Mouse (Mus musculus) heart, embryonic 11.5 days (tissue): ENCODE measurements around the gene Tcte2. TPM values are rescaled to one million over a fixed set of nuclear protein-coding genes. Genes with fewer than 3 reads are reported as not detected.

Experiments used
- ATAC-seq: fragments of 200-750 bp; cut with Nextera tagmentation; replicated peaks from 2 replicates; pipeline ENCODE4 v1.8.0; 2017; ENCODE audit warnings: moderate library complexity; ENCODE audit not compliant: insufficient number of reproducible peaks, low FRiP score, low TSS enrichment
- H3K27ac ChIP-seq: fragments of 300-500 bp; sonication (generic); 2 replicates; pipeline ENCODE4 v1.5.1; 2014; ENCODE audit warnings: mild to moderate bottlenecking, low read depth, low read length
- H3K27me3 ChIP-seq: fragments of 300-500 bp; sonication (generic); 2 replicates; pipeline ENCODE4 v1.6.1; 2014; ENCODE audit warnings: mild to moderate bottlenecking, low read length, mixed read lengths; ENCODE audit not compliant: control insufficient read depth, insufficient read depth
- H3K36me3 ChIP-seq: fragments of 300-500 bp; sonication (generic); 2 replicates; pipeline ENCODE4 v1.6.1; 2014; ENCODE audit warnings: mild to moderate bottlenecking, low read length, moderate library complexity, mixed read lengths; ENCODE audit not compliant: control insufficient read depth, insufficient read depth
- H3K4me1 ChIP-seq: fragments of 300-500 bp; sonication (generic); 2 replicates; pipeline ENCODE4 v1.6.1; 2014; ENCODE audit warnings: low read length; ENCODE audit not compliant: control insufficient read depth, insufficient read depth
- H3K4me2 ChIP-seq: fragments of 300-500 bp; sonication (generic); 2 replicates; pipeline ENCODE4 v1.6.1; 2014; ENCODE audit warnings: mild to moderate bottlenecking, moderate library complexity
- H3K4me3 ChIP-seq: fragments of 300-500 bp; sonication (generic); 2 replicates; pipeline ENCODE4 v1.5.1; 2014; ENCODE audit warnings: low read depth, low read length
- H3K9ac ChIP-seq: fragments of 300-500 bp; sonication (generic); 2 replicates; pipeline ENCODE4 v1.6.1; 2014; ENCODE audit warnings: mild to moderate bottlenecking, low read depth, low read length, moderate library complexity
- H3K9me3 ChIP-seq: fragments of 300-500 bp; sonication (generic); replicated peaks from 2 replicates; pipeline ENCODE4 v1.6.1; 2016; ENCODE audit warnings: low read length; ENCODE audit not compliant: control insufficient read depth
- WGBS: fragments of 180-500 bp; shearing (Covaris S2); extraction: QIAGEN DNeasy Blood & Tissue Kit; methylation state at CpG from one replicate; pipeline ENCODE4 v1.1.7; 2014; ENCODE audit not compliant: insufficient replicate concordance; 5-methylcytosine and 5-hydroxymethylcytosine counted together
- polyA plus RNA-seq: library from polyadenylated mRNA; unstranded; fragments of >200 nt; fragmentation: Nextera tagmentation; extraction: Ambion mirVana; gene quantifications from 2 replicates; pipeline ENCODE4 v1.2.1, GENCODE M21; 2014

The Tcte2 gene
- polyA plus RNA-seq, 1 experiment from 2014 or later, result 5.5 TPM

DNA sequence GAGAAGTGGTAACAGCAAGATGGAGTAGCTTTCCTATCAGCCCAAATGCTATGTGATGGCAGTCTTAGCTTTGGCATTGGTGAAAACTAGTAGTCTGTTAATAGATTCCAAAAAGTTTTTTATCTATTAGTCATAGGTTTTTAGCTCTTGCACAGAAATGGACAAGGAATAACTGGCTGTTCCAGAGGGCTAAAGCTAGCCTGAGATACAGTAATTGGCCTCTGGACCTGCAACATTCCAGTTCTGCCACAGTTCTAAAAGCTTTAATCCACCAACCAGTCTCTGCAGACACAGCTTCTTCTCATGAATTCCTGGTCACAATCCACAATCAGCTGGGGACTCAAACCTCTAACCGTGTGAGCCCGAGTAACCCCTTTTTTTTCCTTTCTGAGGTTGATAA, 64.0 kb downstream of the Tcte2 start:
- no peaks in the 10 kb centered on the region; the same call in 1 of the 2 replicates for H3K9me3 ChIP-seq
- WGBS, result 65% methylated on average over 2 of the region's 2 CpGs

GRCm38 (mm10) chr17:13695881-13696280, 65.7 kb downstream of the Tcte2 start:
- H3K4me3 ChIP-seq, result no peak overlapping the region
- H3K4me1 ChIP-seq, result peaks cover 18% of the 10 kb centered on the region
- H3K9ac ChIP-seq, result no peak overlapping the region
- no peak overlapping the region for H3K27ac ChIP-seq
- H3K4me2 ChIP-seq, result no peak overlapping the region
- no peaks in the 10 kb centered on the region for H3K9me3 ChIP-seq
- ATAC-seq, result no peak
- no peaks in the 10 kb centered on the region for H3K27me3 ChIP-seq
- H3K36me3 ChIP-seq, result no peaks in the 10 kb centered on the region
- 76% methylated on average over 5 of the region's 5 CpGs for WGBS

More for the DNA sequence above, 64.0 kb downstream of the Tcte2 start:
- Histone ChIP-seq H3K27ac (no peak overlapping the region), H3K4me3 (no peak overlapping the region), H3K4me2 (no peak overlapping the region), H3K9ac (no peak overlapping the region), H3K27me3 (no peaks in the 10 kb centered on the region), H3K36me3 (no peaks in the 10 kb centered on the region), H3K4me1 (peaks cover 19% of the 10 kb centered on the region)
- ATAC-seq, result no peak

GRCm38 (mm10) chr17:13695211-13695610, 66.4 kb downstream of the Tcte2 start:
- WGBS, result 90% methylated on average over 2 of the region's 2 CpGs
- ATAC-seq, result no peak
- peaks cover 11% of the 10 kb centered on the region for H3K4me1 ChIP-seq
- H3K4me2 ChIP-seq, result no peak overlapping the region
- no peaks in the 10 kb centered on the region for H3K27me3 ChIP-seq
- no peaks in the 10 kb centered on the region for H3K9me3 ChIP-seq
- H3K9ac ChIP-seq, result no peak overlapping the region
- no peaks in the 10 kb centered on the region for H3K36me3 ChIP-seq
- H3K27ac ChIP-seq, result no peak overlapping the region
- no peak overlapping the region for H3K4me3 ChIP-seq

DNA sequence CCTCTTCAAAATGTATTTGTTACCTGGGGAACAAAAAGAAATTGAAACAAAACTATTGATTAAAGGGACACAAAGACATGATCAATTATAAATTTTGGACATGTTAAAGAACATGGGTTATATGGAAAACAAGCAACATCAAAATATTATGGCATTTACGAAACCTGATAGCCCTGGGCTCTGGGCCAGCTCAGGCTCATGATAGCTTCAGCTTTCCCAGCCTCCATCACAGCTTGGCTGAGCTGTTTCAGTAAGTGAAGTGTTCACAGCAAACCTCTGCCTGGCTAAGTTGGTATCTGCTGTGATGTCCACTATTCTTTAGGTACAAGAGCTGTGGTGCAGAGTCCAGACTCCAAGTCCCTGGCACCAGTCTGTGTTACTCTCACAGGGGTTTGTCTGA, 67.4 kb downstream of the Tcte2 start:
- Histone ChIP-seq H3K9me3 (no peaks in the 10 kb centered on the region), H3K4me1 (peaks cover under 1% of the 10 kb centered on the region; the same call in 1 of the 2 replicates), H3K4me3 (no peak overlapping the region), H3K36me3 (no peaks in the 10 kb centered on the region), H3K4me2 (no peak overlapping the region), H3K9ac (no peak overlapping the region), H3K27ac (no peak overlapping the region), H3K27me3 (no peaks in the 10 kb centered on the region)
- WGBS, result 71% methylated on average over 1 of the region's 1 CpGs
- ATAC-seq, result no peak

GRCm38 (mm10) chr17:13687656-13688055, 74.0 kb downstream of the Tcte2 start:
- H3K9me3 ChIP-seq, result no peaks in the 10 kb centered on the region
- 84% methylated on average over 1 of the region's 1 CpGs for WGBS

DNA sequence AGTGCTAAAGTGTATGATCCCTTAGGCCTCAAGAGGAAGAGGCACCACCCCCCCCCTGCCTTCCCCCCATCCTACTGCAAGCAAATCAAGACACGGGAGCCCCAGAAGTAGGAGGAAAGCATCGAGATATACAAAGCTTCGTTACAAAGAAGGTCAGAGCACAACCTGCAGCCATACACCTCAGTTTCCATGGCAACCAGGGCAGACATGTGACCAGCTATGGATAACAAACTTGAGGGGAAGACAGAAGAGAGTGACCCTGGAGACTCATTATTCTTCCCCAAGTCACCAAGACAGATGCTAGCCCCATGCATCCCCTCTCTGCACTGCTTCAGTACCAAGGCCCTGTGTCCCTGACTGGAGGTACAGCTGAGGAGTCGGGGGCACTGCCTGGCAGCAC, 74.5 kb downstream of the Tcte2 start:
- no peak for ATAC-seq
- Histone ChIP-seq H3K27me3 (no peaks in the 10 kb centered on the region), H3K36me3 (no peaks in the 10 kb centered on the region), H3K9ac (no peak overlapping the region), H3K9me3 (no peaks in the 10 kb centered on the region), H3K4me2 (no peak overlapping the region), H3K4me3 (no peak overlapping the region), H3K27ac (no peak overlapping the region), H3K4me1 (peaks cover 23% of the 10 kb centered on the region)
- 61% methylated on average over 4 of the region's 4 CpGs for whole genome bisulfite sequencing

More at GRCm38 (mm10) chr17:13687656-13688055, 74.0 kb downstream of the Tcte2 start:
- Histone ChIP-seq H3K4me3 (no peak overlapping the region), H3K4me1 (peaks cover 18% of the 10 kb centered on the region), H3K27ac (no peak overlapping the region), H3K36me3 (no peaks in the 10 kb centered on the region), H3K9ac (no peak overlapping the region), H3K4me2 (no peak overlapping the region), H3K27me3 (no peaks in the 10 kb centered on the region)
- no peak for ATAC-seq

GRCm38 (mm10) chr17:13685621-13686020, 76.0 kb downstream of the Tcte2 start:
- Histone ChIP-seq H3K36me3 (no peaks in the 10 kb centered on the region), H3K9ac (no peak overlapping the region), H3K4me1 (peaks cover 25% of the 10 kb centered on the region), H3K9me3 (no peaks in the 10 kb centered on the region), H3K27ac (no peak overlapping the region), H3K4me2 (no peak overlapping the region), H3K4me3 (no peak overlapping the region), H3K27me3 (no peaks in the 10 kb centered on the region)
- 75% methylated on average over 3 of the region's 3 CpGs for WGBS
- no peak for ATAC-seq

- Histone ChIP-seq H3K27ac (peak overlapping the region; percentile 97), H3K4me1 (peaks cover 33% of the 10 kb centered on the region), H3K4me3 (no peak overlapping the region), H3K27me3 (no peaks in the 10 kb centered on the region), H3K9me3 (no peaks in the 10 kb centered on the region), H3K9ac (no peak overlapping the region; the same call in 1 of the 2 replicates), H3K36me3 (no peaks in the 10 kb centered on the region), H3K4me2 (no peak overlapping the region; the same call in 1 of the 2 replicates)
- ATAC-seq, result no peak
- 56% methylated on average over 7 of the region's 7 CpGs for WGBS
Observed at GRCm38 (mm10) chr17:13684256-13684655, 77.4 kb downstream of the Tcte2 start.

DNA sequence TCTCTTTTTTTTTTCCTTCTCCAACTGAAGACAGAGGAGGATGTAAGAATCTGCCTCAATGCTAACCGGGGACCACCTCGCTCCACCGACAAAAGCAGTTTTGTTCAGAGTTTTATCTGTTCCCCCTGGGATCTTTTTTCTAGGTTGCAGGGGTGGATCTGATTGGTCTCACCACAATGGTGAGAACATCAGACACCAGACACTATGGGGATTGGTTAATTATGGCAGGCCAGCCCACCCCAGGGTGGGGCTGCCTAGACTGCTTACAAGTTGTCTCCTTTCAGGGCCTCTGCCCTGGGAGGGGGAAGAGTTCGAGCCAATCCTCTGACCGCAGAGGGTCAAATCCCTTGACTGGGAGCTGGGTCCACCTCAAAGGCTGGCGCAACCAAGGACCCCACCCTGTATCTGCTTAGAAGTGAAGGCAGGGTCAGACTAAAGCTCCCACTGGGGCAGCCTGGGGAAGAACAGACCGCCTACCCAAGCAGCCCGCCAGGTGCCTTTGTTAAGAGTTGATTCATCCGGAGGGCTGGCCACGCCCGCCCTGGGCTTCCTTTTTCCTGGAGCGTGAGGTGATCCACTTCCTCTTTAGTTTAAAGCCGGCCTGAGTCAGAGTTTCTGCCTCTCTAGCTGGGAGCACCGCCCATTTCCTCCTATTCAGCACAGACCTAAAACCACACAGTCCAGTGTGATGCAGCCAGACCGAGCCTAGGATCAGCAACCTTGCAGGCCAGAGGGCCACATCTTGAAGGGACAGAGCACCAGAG, 78.0 kb downstream of the Tcte2 start:
- Histone ChIP-seq H3K4me1 (peaks cover 33% of the 10 kb centered on the region), H3K4me2 (peak overlapping the region; percentile 61), H3K27me3 (no peaks in the 10 kb centered on the region), H3K9ac (peak overlapping the region; percentile 81), H3K27ac (peak overlapping the region; percentile 97), H3K36me3 (no peaks in the 10 kb centered on the region), H3K4me3 (peak overlapping the region; percentile 45), H3K9me3 (no peaks in the 10 kb centered on the region)
- 11% methylated on average over 15 of the region's 15 CpGs for WGBS
- ATAC-seq, result peak; percentile 88
